Mouse (Mus musculus) NIH3T3 (cell line): ENCODE results near the gene Bach2.
A peak's percentile ranks its signal among the peaks of the same experiment; 100 is the strongest.

ENCODE experiments used
- DNase-seq: peaks from one replicate; pipeline ENCODE4 v3.0.0-alpha.2; 2012; ENCODE audit warnings: low read depth

The Bach2 gene

DNA sequence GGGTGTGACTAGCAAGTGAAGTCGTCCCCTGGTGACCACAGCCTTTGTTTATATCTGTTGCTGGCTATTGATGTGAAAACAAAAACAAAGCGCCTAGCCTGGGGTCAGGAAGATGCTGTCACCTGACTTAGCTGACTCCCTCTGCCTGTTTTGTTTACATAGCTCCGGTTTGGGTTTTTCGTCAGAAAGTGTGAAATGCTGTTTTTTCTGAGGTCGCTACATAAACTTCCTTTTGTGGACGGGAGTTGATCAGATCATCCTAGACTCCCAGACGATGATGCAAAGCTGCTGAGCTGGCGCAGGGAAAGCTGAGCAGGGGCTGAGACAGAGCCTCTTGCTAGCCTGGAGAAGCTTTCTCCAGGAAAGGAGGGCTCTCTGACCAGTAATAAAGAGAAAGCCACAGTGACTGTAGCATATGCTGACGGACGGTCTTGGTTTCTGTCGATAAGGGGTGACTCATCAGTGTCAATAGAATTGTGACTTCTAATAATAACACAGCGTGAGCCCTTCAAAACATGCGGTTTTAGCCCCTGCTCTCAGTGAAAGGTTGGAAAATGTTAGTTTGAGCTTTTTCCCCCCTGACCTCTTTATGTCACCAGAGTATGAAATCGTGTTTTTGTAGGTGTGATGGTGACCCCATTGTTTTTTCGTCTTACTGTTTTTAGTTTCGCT lies 11.9 kb downstream of the Bach2 start:
- peak; percentile 72 for DNase-seq

- DNase-seq: peak; percentile 82
Measured at GRCm38 (mm10) chr4:32251005-32251365, 12.4 kb downstream of the Bach2 start.

GRCm38 (mm10) chr4:32251946-32252672 lies 13.5 kb downstream of the Bach2 start:
- no peak for DNase-seq

- no peak for DNase-seq
Measured at GRCm38 (mm10) chr4:32257686-32258085, 19.1 kb downstream of the Bach2 start.

DNA sequence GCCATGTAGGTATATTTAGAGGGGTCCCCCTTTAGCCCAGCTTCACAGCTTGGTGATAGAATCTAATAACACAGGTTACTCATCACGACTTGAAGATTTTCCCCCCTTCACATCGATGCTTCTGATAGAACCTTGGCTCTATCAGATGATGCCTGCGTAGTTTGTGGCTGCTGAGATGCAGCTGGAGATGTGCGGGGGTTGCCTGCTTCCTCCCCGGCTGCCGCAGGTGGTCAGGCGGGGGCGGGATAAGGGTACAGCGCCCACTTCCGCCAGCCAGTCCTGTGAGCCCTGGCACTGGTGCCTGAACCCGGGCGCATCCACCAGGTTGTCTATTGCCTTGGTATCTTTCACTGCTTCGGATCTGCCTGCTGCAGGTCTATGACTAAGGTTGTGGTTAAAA lies 19.5 kb downstream of the Bach2 start:
- DNase-seq: no peak

GRCm38 (mm10) chr4:32258596-32258995 lies 20.0 kb downstream of the Bach2 start:
- DNase-seq: no peak

DNA sequence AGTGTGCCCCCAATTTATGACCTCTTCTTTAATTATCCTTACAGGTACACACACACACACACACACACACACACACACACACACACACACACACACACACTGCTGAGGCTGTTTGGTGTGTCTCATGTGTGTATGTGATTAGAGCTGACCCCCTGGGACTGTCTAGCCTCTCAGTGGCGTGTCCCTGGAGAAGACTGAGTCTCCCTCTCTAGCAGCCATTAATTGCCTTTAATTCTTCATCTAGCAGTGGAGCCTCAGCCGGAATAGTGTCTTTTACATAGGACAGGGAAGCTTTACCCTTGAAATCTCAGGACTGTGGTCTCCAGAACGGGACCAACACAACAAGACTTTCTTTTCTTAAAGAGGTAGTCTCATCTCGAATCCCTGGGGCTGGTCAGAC lies 22.3 kb downstream of the Bach2 start:
- no peak for DNase-seq

DNA sequence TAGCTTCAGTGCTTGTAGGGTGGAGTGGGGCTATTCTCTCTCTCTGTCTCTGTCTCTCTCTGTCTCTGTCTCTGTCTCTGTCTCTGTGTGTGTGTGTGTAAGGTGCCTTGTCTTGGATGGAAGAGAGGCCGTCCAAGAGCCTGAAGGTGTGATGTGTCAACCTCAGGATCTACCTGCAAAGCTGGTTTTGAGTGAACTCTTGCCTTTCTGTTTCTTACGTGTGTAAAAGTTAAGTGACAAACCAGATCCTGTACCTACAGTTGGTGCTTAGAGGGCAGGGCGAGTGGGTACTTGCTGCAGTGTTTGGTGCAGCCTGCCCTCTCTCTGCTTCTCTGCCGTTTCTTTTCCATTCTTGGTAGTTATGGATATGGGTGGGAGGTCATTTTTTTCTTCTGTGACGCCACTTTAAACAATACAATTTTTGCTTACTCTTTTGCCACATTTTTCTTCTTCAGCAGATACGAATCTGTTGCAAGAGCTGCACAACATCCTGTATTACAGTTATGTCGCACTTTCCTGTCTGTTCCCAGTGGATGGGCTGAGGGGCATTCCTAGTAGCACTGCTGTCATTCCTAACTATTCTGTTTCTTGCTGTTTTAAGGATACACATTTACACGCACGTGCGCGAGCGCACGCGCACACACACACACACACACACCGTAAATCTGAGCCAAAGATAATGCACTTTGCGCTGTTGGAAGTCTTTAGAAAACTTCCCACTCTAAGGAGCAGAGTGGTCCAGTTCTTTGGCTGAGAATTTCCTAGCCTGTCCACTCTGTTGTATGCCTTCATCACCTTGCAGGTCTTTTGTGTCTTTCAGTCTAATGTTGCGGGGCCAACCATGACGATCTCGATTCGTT lies 24.5 kb downstream of the Bach2 start:
- no peak for DNase-seq

- DNase-seq: no peak
Measured at GRCm38 (mm10) chr4:32263685-32264038, 25.1 kb downstream of the Bach2 start.

- no peak for DNase-seq
Measured at GRCm38 (mm10) chr4:32264892-32265291, 26.3 kb downstream of the Bach2 start.

DNA sequence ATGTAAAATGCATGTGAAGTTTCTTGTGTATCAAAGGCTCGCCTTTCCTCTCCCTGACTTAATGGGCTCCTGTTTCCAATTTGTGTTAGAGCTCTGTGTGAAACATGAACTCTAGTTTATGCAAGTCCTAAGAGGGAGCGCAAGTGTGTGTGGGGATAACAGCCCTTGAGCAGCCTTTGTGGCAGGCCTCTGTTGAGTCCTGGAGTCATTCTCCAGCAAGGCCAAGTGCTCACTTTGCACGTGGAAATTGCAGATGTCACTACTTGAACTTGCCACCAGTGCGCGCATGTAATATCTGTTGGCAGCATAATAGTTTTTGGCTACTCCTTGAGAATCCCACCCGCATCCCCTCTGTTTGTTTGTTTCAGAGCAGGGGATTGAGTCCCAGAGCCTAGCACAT lies 28.1 kb downstream of the Bach2 start:
- DNase-seq: no peak

DNA sequence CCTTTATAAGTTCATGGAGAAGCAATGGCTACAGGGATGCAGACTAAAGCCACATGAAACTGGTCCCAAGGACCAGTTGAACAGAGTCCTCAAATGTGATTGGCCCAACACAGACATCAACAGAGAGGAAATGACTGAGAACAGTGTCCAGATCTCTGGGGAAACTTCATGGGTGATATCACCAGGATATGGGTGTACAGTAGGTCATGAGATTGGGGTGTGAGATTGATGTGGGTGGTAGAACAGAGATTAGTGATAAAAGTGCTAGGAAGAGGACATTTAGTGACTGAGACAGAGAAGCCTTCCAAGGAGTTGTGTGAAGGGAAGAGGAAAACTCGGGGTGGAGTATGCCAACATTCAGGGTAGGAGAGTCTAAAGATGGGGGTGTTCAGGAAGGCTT lies 29.4 kb downstream of the Bach2 start:
- DNase-seq: no peak

DNA sequence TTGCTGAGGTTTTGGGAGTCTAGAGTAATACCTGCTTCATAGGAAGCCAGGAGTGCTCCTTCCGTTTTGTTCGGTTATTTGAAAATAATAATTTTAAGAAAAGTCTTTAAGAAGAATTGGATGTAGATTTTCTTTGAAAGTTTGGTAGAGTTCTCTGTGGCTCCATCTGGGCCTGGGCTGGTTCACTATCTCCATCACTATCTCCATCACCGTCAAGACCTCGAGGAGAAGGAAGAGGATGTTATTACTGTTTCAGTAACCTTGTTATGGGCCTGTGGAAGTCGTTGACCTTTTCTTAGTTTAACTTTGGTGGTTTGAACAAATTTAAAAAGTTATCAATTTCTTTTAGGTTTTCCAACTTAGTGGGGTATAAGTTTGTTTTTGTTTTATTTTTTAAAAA lies 33.8 kb downstream of the Bach2 start:
- no peak for DNase-seq

- no peak for DNase-seq
Measured at GRCm38 (mm10) chr4:32274776-32275294, 36.2 kb downstream of the Bach2 start.

GRCm38 (mm10) chr4:32279842-32280241 lies 41.2 kb downstream of the Bach2 start:
- no peak for DNase-seq

GRCm38 (mm10) chr4:32280401-32280800 lies 41.8 kb downstream of the Bach2 start:
- peak; percentile 22 for DNase-seq

- no peak for DNase-seq
Measured at GRCm38 (mm10) chr4:32281306-32281705, 42.7 kb downstream of the Bach2 start.

DNA sequence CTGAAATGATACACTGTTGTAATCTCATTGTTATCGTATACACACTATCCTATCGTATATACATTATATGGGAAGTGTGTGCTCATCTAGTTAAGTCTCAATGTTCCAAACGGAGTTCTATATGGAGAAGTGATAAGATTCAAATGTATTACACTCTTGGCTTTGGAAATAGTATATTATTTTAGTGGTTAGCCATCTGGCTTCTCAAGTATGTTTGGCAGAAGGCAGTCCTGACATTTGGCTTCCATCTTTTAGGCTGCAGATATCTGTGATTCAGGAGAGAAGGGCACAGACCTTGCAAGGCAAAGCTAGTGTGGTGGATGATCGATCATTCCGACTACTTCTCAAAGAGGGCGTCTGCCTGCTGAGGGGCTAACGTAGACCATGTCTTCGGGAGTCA lies 47.8 kb downstream of the Bach2 start:
- no peak for DNase-seq

DNA sequence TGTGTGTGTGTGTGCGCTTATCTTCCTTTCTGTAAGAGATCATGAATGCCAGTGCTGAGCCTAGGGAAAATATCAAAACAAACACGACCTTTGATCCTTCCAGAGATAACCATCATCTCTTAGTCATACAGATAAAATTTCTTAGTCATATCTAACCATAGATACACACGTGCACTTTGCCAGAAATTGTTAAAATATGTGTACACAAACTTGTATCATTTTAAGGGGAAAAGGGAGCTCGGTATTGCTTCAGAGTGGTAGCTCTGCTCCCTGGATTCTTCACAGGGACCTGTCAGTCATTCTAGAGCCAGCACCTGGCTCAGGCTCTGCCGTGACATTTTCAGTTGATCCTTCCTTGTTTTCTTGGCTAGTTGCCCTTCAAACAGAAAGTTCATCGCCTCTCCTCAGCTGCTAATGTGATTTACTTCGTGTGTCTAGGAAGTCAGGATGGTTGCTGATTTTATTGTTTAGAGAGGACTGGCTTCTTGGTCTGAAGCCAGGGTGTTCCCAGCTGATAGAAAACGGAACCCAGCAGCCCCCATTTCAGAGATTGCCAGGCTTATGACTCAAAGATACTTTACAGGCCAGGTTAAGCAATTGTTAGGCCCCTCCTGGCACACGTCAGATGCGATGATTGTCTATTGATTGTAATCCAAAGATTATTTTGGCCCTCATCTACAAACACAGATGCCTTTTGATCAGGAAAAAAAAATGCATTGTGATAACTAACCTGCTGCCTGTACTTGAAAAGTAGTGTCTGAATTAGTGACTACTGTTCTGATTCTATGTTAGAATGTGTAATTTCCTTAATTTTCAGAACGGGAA lies 49.6 kb downstream of the Bach2 start:
- peak; percentile 75 for DNase-seq

DNA sequence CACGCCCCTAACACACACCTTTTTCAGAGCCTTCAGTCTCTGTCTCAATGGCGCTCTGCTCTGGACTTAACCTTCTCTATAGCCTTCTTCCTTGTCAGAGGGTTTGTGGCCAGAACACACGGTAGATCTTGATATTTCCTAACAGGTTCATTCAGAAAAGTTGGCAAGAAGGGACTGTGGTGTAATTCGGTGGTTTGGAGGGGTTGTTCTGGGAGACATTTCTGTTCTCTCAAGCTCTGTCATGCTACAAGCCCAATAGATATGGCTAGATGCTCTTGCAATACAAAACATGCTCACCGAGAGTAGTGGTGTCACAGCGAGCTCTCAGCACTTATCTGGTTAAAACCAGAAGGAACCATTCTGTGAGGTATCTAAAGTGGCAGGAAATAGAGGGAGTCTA lies 51.2 kb downstream of the Bach2 start:
- peak; percentile 32 for DNase-seq

DNA sequence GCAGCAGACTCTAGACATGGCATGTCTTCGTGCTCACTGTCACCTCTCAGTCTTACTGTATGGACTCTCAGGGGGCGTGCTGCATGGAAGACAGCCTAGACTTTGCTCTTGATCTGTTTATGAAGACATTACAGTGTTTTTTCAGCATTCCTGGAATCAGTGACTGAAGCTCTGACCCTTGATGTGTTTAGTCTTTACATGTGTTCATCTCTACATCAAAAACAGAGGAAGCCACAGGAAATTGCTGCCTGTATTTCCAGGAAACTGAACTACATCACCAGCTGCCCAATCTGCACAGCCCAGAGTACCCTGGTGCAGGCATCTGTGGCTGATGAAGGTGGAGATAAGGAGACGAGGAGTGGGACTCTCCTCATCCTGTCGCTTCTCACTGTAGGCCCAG lies 52.8 kb downstream of the Bach2 start:
- DNase-seq: no peak

- DNase-seq: no peak
Measured at GRCm38 (mm10) chr4:32293686-32294265, 55.2 kb downstream of the Bach2 start.
